Mouse (Mus musculus) gastrocnemius, postnatal 14 days (tissue): ENCODE results near the gene Rab22a. TPM values are rescaled to one million over a fixed set of nuclear protein-coding genes. Genes with fewer than 3 reads are reported as not detected.
"Not testable (repeated sequence)": the region's sequence is repeated elsewhere in the genome, so short reads cannot be mapped to it uniquely, and the experiment has no call there.

Experiments
- DNase-seq: peaks from one replicate; pipeline ENCODE4 v3.0.0; 2021; ENCODE audit warnings: mixed read lengths
- intact Hi-C: fragments of 180-260 bp; cut with DNase I; formaldehyde crosslinking; loops from one replicate; pipeline ENCODE4 v1.15.1; 2025; ENCODE audit warnings: low total_unique reads
- long read RNA-seq, 2 experiments: library from polyadenylated mRNA; stranded (forward); transcript quantifications; one replicate each; pipeline ENCODE4 v2.0.0; 2021
- total RNA-seq, 2 experiments: library from RNA; stranded (reverse); gene quantifications; 2 replicates each; pipeline ENCODE4 v1.2.3; 2021

Rab22a gene
- 10 to 100 TPM; 21.5 to 22.5 TPM for total RNA-seq
- long read RNA-seq, experiment 1, full-length matches to known transcripts = 57 of 61 reads
- long read RNA-seq, experiment 1, partial matches to known transcripts = 2 of 61 reads
- long read RNA-seq, experiment 1, other reads (novel, unspliced or antisense) = 2 of 61 reads
- long read RNA-seq, experiment 2, full-length matches to known transcripts = 53 of 62 reads
- long read RNA-seq, experiment 2, partial matches to known transcripts = 0 of 62 reads
- long read RNA-seq, experiment 2, other reads (novel, unspliced or antisense) = 9 of 62 reads

DNA sequence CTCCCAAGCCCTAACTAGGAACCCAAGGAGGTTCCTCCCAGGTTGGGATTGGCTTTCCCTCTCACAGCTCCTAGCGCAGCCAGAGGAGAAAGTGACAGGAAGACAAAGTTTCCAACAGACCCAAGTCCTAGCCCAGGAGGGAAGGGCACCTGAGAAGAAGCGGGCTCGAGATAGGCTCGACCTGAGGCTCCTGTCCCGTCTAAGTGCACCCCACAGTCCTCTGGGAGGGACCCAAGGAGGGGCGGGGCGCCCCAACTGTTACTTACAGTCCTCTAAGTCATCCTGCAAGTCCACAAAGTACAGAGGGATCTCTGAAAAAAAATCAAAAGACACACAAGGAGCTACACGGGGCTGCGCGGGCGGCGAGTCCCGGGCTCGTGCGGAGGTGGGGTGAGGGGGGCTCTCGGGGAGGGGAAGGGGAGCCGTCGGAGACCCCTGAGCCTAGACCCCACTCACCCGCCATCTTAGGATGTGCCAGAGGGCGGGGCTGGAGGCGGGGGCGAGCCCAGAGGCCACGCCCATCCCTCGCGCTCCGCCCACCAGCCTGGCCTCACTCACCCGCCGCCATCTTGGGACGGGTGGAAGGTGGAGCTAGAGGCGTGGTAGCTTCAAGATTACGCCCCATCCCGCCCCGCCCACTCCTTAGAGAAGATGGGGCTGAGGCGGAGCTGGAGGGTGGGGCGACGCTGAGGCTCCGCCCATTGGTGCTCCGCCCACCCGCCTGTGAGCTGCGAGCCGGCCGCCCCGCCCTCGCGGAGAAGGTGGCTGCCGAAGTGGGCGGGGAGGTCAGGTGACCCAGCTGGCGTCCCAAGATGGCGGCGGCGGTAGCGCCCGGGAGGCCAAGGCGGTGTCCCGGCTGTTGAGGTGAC lies at the start of gene Rab22a:
TSS of gene Rab22a (plus strand) at position 704 of the 869 bp plus-strand sequence.
- intact Hi-C loops = no loop called here
- DNase-seq = peak; percentile 97

GRCm38 (mm10) chr2:173615378-173616081 lies 44.0 kb upstream of the Rab22a start:
- intact Hi-C loops = no loop called here
- no peak for DNase-seq

DNA sequence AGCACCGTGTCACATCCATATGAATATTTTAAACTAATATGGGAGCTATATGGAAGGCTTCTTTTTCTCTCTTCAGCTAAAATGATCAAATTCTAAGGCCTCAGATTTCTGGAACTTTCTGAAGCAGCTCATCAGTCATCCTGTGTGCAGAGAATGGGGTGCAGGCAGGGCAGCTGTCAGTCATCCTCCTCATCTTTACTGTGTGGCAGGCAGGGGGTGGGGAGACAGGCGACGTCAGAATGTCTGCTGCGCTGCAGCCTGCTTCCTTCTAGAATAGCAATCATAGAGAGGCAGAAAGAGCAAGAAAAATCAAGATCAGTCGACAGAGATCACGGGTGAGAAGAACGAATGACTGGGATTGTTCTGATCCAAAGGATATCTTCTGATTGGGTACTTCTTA lies 43.4 kb upstream of the Rab22a start:
- intact Hi-C loops = no loop called here
- DNase-seq = no peak

GRCm38 (mm10) chr2:173619132-173619531 lies 40.4 kb upstream of the Rab22a start:
- DNase-seq = no peak

GRCm38 (mm10) chr2:173620645-173621044 lies 38.9 kb upstream of the Rab22a start:
- intact Hi-C loops = no loop called here
- no peak for DNase-seq

More at GRCm38 (mm10) chr2:173619132-173619531, 40.4 kb upstream of the Rab22a start:
- intact Hi-C loops = no loop called here

- intact Hi-C loops = no loop called here
- DNase-seq = peak; percentile 61
Measured at GRCm38 (mm10) chr2:173622173-173622601, 37.4 kb upstream of the Rab22a start.

GRCm38 (mm10) chr2:173624667-173625066 lies 34.9 kb upstream of the Rab22a start:
- intact Hi-C loops = no loop called here
- no peak for DNase-seq

DNA sequence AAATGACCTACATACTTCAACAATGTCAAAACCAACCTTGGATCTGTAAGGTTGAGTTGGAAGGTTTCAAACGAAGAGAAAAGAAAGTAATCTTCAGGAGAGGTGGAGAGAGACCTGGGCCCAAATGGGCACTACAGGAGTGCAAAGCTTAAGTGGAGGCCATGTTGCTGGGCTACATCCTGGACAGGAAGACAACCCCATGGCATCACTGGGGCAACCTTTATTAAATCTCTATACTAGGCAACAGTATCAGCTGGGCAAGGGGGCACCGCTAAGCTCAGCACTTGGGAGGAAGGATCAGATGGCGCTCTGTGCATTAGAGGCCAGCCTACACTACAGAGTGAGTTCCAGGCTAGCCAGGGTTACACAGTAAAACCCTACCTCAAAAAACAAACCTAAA lies 33.8 kb upstream of the Rab22a start:
- no peak for DNase-seq
- intact Hi-C loops = no loop called here

- intact Hi-C loops, DNase-seq: not testable (repeated sequence)
Measured at GRCm38 (mm10) chr2:173634106-173634505, 25.5 kb upstream of the Rab22a start.

GRCm38 (mm10) chr2:173641370-173641769 lies 18.2 kb upstream of the Rab22a start:
- intact Hi-C loops = no loop called here

GRCm38 (mm10) chr2:173642262-173642999 lies 17.1 kb upstream of the Rab22a start:
- intact Hi-C loops = no loop called here
- no peak for DNase-seq

More at GRCm38 (mm10) chr2:173641370-173641769, 18.2 kb upstream of the Rab22a start:
- DNase-seq = no peak

- no peak for DNase-seq
- intact Hi-C loops = no loop called here
Measured at GRCm38 (mm10) chr2:173647197-173647911, 12.2 kb upstream of the Rab22a start.

- no peak for DNase-seq
- intact Hi-C loops = no loop called here
Measured at GRCm38 (mm10) chr2:173649762-173650161, 9.8 kb upstream of the Rab22a start.

- intact Hi-C loops = no loop called here
- no peak for DNase-seq
Measured at GRCm38 (mm10) chr2:173653526-173653925, 6.0 kb upstream of the Rab22a start.

GRCm38 (mm10) chr2:173657736-173658135 lies 1.8 kb upstream of the Rab22a start:
- intact Hi-C loops = no loop called here
- DNase-seq = no peak

DNA sequence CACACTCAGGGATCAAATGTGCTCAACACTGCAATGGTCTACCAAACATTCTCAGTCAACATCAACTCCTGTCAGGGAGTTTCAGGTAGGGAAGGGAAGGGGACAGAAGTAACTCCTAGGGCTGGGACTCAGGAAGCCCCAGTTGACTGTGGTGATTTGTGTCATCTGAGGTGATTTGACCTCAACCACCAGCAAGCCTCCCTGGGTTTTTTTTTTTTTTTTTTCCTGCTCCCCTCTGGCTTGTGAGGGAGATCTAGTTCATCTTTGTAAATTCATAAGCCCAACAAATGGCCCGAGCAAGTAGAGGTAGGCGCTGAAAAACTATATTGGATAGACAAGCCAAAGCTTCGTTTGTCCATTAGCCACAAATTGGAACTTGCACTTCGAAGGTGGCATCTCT lies 1.0 kb upstream of the Rab22a start:
- DNase-seq = no peak
- intact Hi-C loops = no loop called here

GRCm38 (mm10) chr2:173659926-173660684 lies 545 bp downstream of the Rab22a start:
- intact Hi-C loops = no loop called here

More at GRCm38 (mm10) chr2:173659926-173660684, 545 bp downstream of the Rab22a start:
- DNase-seq = peak; percentile 24
